Mouse (Mus musculus): ENCODE measurements around the gene Dnal1.

DNA sequence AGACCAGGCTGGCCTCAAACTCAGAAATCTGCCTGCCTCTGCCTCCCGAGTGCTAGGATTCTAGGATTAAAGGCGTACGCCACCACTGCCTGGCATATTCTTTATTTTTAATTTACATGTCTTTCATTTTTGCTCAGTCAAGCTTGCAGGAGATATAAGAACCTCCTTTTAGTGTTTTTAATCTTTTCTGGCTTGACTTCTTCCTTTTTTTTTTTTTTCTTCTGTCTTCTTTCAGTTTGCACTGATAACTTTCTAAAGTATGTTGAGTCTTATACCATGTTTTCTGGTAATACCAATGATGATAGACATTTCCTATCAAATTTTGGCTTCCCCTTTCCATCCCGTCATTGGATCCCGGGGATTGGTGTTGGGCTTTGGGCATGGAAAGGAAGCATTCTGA lies 5.4 kb downstream of the Dnal1 start:
- TF ChIP-seq CTCF (IDR thresholded peaks at IDR 0.05; ENCODE audit: control insufficient read depth, insufficient read depth, insufficient replicate concordance, low read depth, low read length) (no peak), POLR2A (IDR thresholded peaks at IDR 0.05; ENCODE audit: control insufficient read depth, low read depth, low read length) (no peak)
